Mouse (Mus musculus): Measurements from ENCODE around the gene Vstm2l.

DNA sequence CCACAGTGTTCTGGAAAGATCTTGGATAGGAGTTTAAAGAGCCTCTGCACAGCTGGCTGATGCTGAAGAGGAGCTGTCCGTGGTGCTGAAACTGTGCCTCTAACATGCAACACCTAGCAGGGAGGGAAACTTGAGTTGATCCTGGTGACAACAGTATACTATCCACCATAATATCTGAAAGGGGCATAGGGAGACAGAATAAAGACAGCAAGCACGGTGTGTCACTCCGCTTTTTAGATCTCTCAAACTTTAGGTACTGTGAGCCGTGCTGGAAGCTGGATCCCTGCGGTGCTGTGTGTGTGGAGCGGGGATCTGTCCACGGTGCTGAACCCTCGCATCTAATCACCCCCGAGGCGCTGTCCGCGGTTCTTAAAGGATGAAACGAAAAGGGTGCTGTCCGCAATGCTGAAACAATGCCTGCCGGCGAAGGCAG lies 1.2 kb upstream of the Vstm2l start:
- no peak for TF ChIP-seq CTCF (IDR thresholded peaks at IDR 0.05; ENCODE audit: low read depth)
- TF ChIP-seq EP300 (optimal IDR thresholded peaks at IDR 0.05), result no peak
